Mouse (Mus musculus) heart, adult 2 months (tissue): ENCODE data around the gene Ces1e. TPM values are rescaled to one million over a fixed set of nuclear protein-coding genes. Genes with fewer than 3 reads are reported as not detected.

ENCODE experiments used
- DNase-seq, 2 experiments: peaks; one replicate each; pipeline ENCODE4 v3.0.0; 2021
- H3K27ac ChIP-seq: fragments of 200-600 bp; 2 replicates; pipeline ENCODE4 v1.8.1; 2022
- H3K27me3 ChIP-seq: fragments of 200-500 bp; 2 replicates; pipeline ENCODE4 v1.6.1; 2012; ENCODE audit warnings: mild to moderate bottlenecking, low read length, inconsistent platforms, mixed read lengths; ENCODE audit not compliant: control insufficient read depth, insufficient read depth
- H3K36me3 ChIP-seq: fragments of 200-500 bp; 2 replicates; pipeline ENCODE4 v1.6.1; 2012; ENCODE audit warnings: low read length, inconsistent platforms; ENCODE audit not compliant: control insufficient read depth, insufficient read depth
- H3K4me1 ChIP-seq: fragments of 200-500 bp; 2 replicates; pipeline ENCODE4 v1.6.1; 2011; ENCODE audit warnings: low read length; ENCODE audit not compliant: control insufficient read depth, insufficient read depth
- H3K4me3 ChIP-seq: fragments of 200-600 bp; 2 replicates; pipeline ENCODE4 v1.8.1; 2022
- H3K79me2 ChIP-seq: fragments of 200-500 bp; replicated peaks from 2 replicates; pipeline ENCODE4 v1.6.1; 2012; ENCODE audit warnings: mild to moderate bottlenecking, inconsistent platforms, low read length, moderate library complexity, mixed read lengths; ENCODE audit not compliant: control insufficient read depth, insufficient read depth
- H3K9ac ChIP-seq: fragments of 200-500 bp; 2 replicates; pipeline ENCODE4 v1.6.1; 2012; ENCODE audit warnings: low read depth, mild to moderate bottlenecking, control low read depth, inconsistent platforms, low read length, mixed read lengths
- CTCF ChIP-seq: fragments of 200-600 bp; IDR thresholded peaks from 2 replicates; pipeline ENCODE4 v1.8.1; 2022; ENCODE audit warnings: antibody characterized with exemption, mild to moderate bottlenecking, moderate library complexity
- EP300 ChIP-seq: fragments of 200-500 bp; IDR thresholded peaks from 2 replicates; pipeline ENCODE4 v1.6.1; 2011; ENCODE audit warnings: low read depth, low read length, control low read depth; ENCODE audit not compliant: insufficient read depth
- POLR2A ChIP-seq: fragments of 200-500 bp; IDR thresholded peaks from 2 replicates; pipeline ENCODE4 v1.6.1; 2011; ENCODE audit warnings: mild to moderate bottlenecking, low read depth, low read length, control low read depth; ENCODE audit not compliant: insufficient read depth
- WGBS: fragments of 180-500 bp; shearing (Covaris S2); methylation state at CpG from one replicate; pipeline ENCODE4 v1.1.7; 2018; 5-methylcytosine and 5-hydroxymethylcytosine counted together
- intact Hi-C: fragments of 180-260 bp; cut with DNase I; formaldehyde crosslinking; loops from one replicate; pipeline ENCODE4 v1.15.1; 2025
- polyA plus RNA-seq: library from polyadenylated mRNA; depleted of rRNA; stranded (reverse); fragments of >200 nt; gene quantifications from 2 replicates; pipeline ENCODE4 v1.2.3, GENCODE M21; 2012; rRNA removed
- total RNA-seq, 2 experiments: library from RNA; stranded (reverse); gene quantifications; 2 replicates each; pipeline ENCODE4 v1.2.3; 2021

Gene Ces1e
- total and polyA plus RNA-seq, 3 experiments = 0.50 to 1.1 (median 0.84) TPM

GRCm38 (mm10) chr8:93171846-93172590, 57.4 kb downstream of the Ces1e start:
- H3K9ac ChIP-seq = no peak overlapping the region
- no peak overlapping the region for H3K4me3 ChIP-seq
- H3K4me1 ChIP-seq = peaks cover 6% of the 10 kb centered on the region
- no peaks in the 10 kb centered on the region for H3K79me2 ChIP-seq
- peak overlapping the region; percentile 61 for H3K27ac ChIP-seq
- DNase-seq = peak; percentile 68 to 78
- WGBS = 7% methylated on average over 1 of the region's 1 CpGs
- TF ChIP-seq POLR2A (no peak), CTCF (no peak), EP300 (0 out of 2 replicates have a peak, but pooled peaks have one; percentile 38)
- no peaks in the 10 kb centered on the region for H3K27me3 ChIP-seq
- peaks cover 28% of the 10 kb centered on the region for H3K36me3 ChIP-seq
- intact Hi-C loops = no loop called here

DNA sequence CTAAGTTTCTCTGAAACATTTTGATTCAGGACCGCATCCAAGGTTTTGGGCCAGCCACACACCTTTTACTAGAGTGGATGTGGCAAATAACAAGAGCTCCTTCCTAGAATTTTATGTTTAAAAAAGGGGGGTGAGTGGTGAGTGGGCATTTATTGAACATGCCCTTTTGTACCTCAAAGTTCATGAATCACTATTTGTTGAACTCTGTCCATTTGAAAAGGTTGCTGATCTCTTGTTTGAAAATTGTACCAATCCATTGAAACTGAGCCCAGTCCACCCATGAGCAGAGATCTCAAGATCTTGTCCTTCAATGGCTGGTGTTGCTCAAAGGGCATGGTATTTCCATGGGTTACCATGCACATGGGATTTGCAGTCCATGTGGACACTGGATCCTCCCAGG, 66.1 kb downstream of the Ces1e start:
- 77% methylated on average over 1 of the region's 1 CpGs for WGBS
- no peak for DNase-seq

GRCm38 (mm10) chr8:93151401-93151800, 78.0 kb downstream of the Ces1e start:
- intact Hi-C loops = no loop called here
- Histone ChIP-seq H3K4me1 (peaks cover 2% of the 10 kb centered on the region), H3K27ac (no peak overlapping the region), H3K9ac (no peak overlapping the region), H3K79me2 (no peaks in the 10 kb centered on the region), H3K36me3 (no peaks in the 10 kb centered on the region), H3K27me3 (no peaks in the 10 kb centered on the region), H3K4me3 (no peak overlapping the region)
- no peak for TF ChIP-seq EP300
- no peak for TF ChIP-seq CTCF
- TF ChIP-seq POLR2A = no peak
- WGBS = 89% methylated on average over 1 of the region's 1 CpGs
- DNase-seq = peak in 1 of 2 experiments; percentile 9

More for the DNA sequence above, 66.1 kb downstream of the Ces1e start:
- intact Hi-C loops = no loop called here
- TF ChIP-seq POLR2A = no peak
- TF ChIP-seq EP300 = no peak
- no peak for TF ChIP-seq CTCF
- H3K9ac ChIP-seq = no peak overlapping the region
- H3K36me3 ChIP-seq = no peaks in the 10 kb centered on the region
- no peaks in the 10 kb centered on the region for H3K79me2 ChIP-seq
- H3K27me3 ChIP-seq = no peaks in the 10 kb centered on the region
- H3K4me3 ChIP-seq = no peak overlapping the region
- no peak overlapping the region for H3K27ac ChIP-seq
- H3K4me1 ChIP-seq = no peaks in the 10 kb centered on the region

Other genes with a start within 250 kb of the Ces1e start
- gene Ces1a, start 181.4 kb downstream of the Ces1e start, total RNA-seq = not detected
- gene Ces1a, start 181.4 kb downstream of the Ces1e start, polyA plus RNA-seq = not detected in 2 replicates
- gene Ces1b, start 149.6 kb downstream of the Ces1e start, total RNA-seq = not detected
- gene Ces1b, start 149.6 kb downstream of the Ces1e start, polyA plus RNA-seq = not detected in 2 replicates
- gene Ces1c, start 98.3 kb downstream of the Ces1e start, total RNA-seq = not detected
- gene Ces1c, start 98.3 kb downstream of the Ces1e start, polyA plus RNA-seq = 0.94 TPM in 1 of 2 replicates, not detected in the other
- gene Ces1d, start 31.8 kb downstream of the Ces1e start, total RNA-seq = 100 to 1,000 TPM; 276 to 286 TPM
- 243 and 410 TPM in 2 replicates for gene Ces1d, start 31.8 kb downstream of the Ces1e start, polyA plus RNA-seq
- gene Ces1f, start 50.1 kb upstream of the Ces1e start, total RNA-seq = 1 to 10 TPM in 1 of 2 experiments, under 1 TPM in 1; 0.37 to 1.2 TPM
- gene Ces1f, start 50.1 kb upstream of the Ces1e start, polyA plus RNA-seq = 1.5 and 2.5 TPM in 2 replicates
- not detected for gene Ces1g, start 107.7 kb upstream of the Ces1e start, total RNA-seq
- 0.12 TPM in 1 of 2 replicates, not detected in the other for gene Ces1g, start 107.7 kb upstream of the Ces1e start, polyA plus RNA-seq
- not detected for gene Ces1h, start 150.1 kb upstream of the Ces1e start, total RNA-seq
- not detected in 2 replicates for gene Ces1h, start 150.1 kb upstream of the Ces1e start, polyA plus RNA-seq